Mouse (Mus musculus): ENCODE measurements at regions not wholly inside any gene's neighbourhood (a gene's known extent, or its start where the extent isn't known, plus 50 kb on each side); places are given as distances from the start of the nearest gene placed in this dataset.

- no peaks in the 10 kb centered on the region for H3K27me3 ChIP-seq
- no peaks in the 10 kb centered on the region for H3K9me3 ChIP-seq (replicated peaks)
- H3K4me1 ChIP-seq: no peaks in the 10 kb centered on the region
- no peak overlapping the region for H3K9ac ChIP-seq
- WGBS: 95% methylated on average over 2 of the region's 2 CpGs
- no peaks in the 10 kb centered on the region for H3K36me3 ChIP-seq (ENCODE audit: poor library complexity, severe bottlenecking)
- H3K27ac ChIP-seq: no peak overlapping the region
- H3K4me2 ChIP-seq: no peak overlapping the region
- H3K4me3 ChIP-seq: no peak overlapping the region
- no peak for ATAC-seq
Measured at GRCm38 (mm10) chr16:52980995-52981394, 527.1 kb upstream of the Alcam start.

GRCm38 (mm10) chr16:52972811-52973210, 518.9 kb upstream of the Alcam start:
- no peaks in the 10 kb centered on the region for H3K9me3 ChIP-seq (replicated peaks)
- H3K4me1 ChIP-seq: no peaks in the 10 kb centered on the region
- no peak overlapping the region for H3K27ac ChIP-seq
- no peak; the same call in 1 of the 2 replicates for ATAC-seq
- no peak overlapping the region for H3K9ac ChIP-seq
- no peak overlapping the region for H3K4me3 ChIP-seq
- H3K27me3 ChIP-seq: no peaks in the 10 kb centered on the region
- no peak overlapping the region for H3K4me2 ChIP-seq
- H3K36me3 ChIP-seq (ENCODE audit: poor library complexity, severe bottlenecking): no peaks in the 10 kb centered on the region
- 95% methylated on average over 2 of the region's 2 CpGs for WGBS

DNA sequence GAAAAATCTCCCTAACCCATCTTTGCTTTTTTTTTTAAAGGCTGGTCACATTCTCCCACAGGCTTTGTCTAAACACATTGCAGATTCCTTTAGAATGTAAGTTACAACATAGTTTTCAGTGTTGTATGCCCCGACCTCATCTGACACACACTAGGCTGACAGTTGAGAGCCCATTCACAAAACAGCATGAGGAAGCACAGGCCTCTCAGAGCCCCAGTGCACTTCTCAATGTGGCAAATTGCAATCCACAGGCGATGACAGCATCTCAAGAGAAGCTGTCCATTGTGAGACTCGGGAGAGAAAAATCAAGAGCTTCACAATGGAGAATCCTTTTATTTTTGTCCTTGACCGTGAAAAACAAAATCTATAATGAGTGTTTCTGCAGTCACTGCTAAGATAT, 493.8 kb upstream of the Alcam start:
- H3K9ac ChIP-seq: no peak overlapping the region
- 64% methylated on average over 4 of the region's 4 CpGs for WGBS
- H3K4me3 ChIP-seq: no peak overlapping the region
- no peak for ATAC-seq
- H3K36me3 ChIP-seq (ENCODE audit: poor library complexity, severe bottlenecking): no peaks in the 10 kb centered on the region
- no peak overlapping the region for H3K4me2 ChIP-seq
- H3K4me1 ChIP-seq: no peaks in the 10 kb centered on the region
- no peaks in the 10 kb centered on the region for H3K27me3 ChIP-seq
- no peaks in the 10 kb centered on the region for H3K9me3 ChIP-seq (replicated peaks)
- no peak overlapping the region for H3K27ac ChIP-seq

GRCm38 (mm10) chr16:52934749-52935148, 480.9 kb upstream of the Alcam start:
- H3K27ac ChIP-seq: no peak overlapping the region
- H3K9ac ChIP-seq: no peak overlapping the region
- ATAC-seq: no peak
- no peaks in the 10 kb centered on the region for H3K36me3 ChIP-seq (ENCODE audit: poor library complexity, severe bottlenecking)
- no peak overlapping the region for H3K4me2 ChIP-seq
- no peak overlapping the region for H3K4me3 ChIP-seq
- H3K4me1 ChIP-seq: no peaks in the 10 kb centered on the region
- H3K27me3 ChIP-seq: no peaks in the 10 kb centered on the region
- 21% methylated on average over 1 of the region's 1 CpGs for WGBS
- no peaks in the 10 kb centered on the region for H3K9me3 ChIP-seq (replicated peaks)

GRCm38 (mm10) chr16:52931978-52932377, 478.1 kb upstream of the Alcam start:
- WGBS: 89% methylated on average over 3 of the region's 3 CpGs
- ATAC-seq: no peak
- H3K4me2 ChIP-seq: no peak overlapping the region

GRCm38 (mm10) chr16:52892467-52893255, 438.8 kb upstream of the Alcam start:
- H3K4me3 ChIP-seq: no peak overlapping the region
- ATAC-seq: peak; percentile 96
- no peak overlapping the region for H3K27ac ChIP-seq
- H3K9me3 ChIP-seq (replicated peaks): no peaks in the 10 kb centered on the region
- 67% methylated on average over 14 of the region's 14 CpGs for WGBS
- H3K9ac ChIP-seq: no peak overlapping the region
- H3K4me1 ChIP-seq: no peaks in the 10 kb centered on the region
- H3K27me3 ChIP-seq: no peaks in the 10 kb centered on the region
- no peaks in the 10 kb centered on the region for H3K36me3 ChIP-seq (ENCODE audit: poor library complexity, severe bottlenecking)
- H3K4me2 ChIP-seq: no peak overlapping the region

More at GRCm38 (mm10) chr16:52931978-52932377, 478.1 kb upstream of the Alcam start:
- Histone ChIP-seq H3K4me3 (no peak overlapping the region), H3K4me1 (no peaks in the 10 kb centered on the region), H3K9ac (no peak overlapping the region), H3K36me3 (ENCODE audit: poor library complexity, severe bottlenecking) (no peaks in the 10 kb centered on the region), H3K27me3 (no peaks in the 10 kb centered on the region), H3K27ac (no peak overlapping the region), H3K9me3 (replicated peaks) (no peaks in the 10 kb centered on the region)

DNA sequence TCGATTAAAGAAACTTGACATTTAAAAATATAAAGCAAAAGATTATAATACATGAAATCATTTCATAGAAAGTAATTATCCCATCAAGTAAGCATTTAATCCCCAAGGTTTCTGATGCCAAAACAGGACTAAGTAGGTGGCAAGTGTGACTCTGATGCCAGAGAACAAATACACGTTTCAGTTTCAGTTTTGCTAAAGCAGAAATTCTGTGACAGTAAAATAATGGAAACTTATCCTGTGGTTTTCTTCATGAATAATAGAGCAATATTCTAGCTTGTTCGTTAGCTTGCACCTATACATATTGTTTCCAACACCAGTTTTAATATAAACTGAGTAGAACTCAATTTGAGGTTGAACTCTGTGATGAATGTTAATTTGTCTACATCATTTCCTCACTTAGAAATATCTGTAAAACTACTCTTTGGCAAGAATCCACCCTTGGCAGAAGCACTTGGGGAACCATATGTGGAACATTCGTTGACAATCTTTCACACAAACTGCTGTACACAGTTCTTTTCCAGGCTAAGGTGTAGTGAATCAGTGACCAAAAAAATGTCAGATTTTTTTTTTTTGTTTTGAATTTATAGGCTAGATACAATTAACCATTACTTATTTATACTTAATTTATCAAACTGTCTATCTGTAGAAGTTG, 425.7 kb upstream of the Alcam start:
- ATAC-seq: peak; percentile 53; the same call in 1 of the 2 replicates
- 66% methylated on average over 4 of the region's 4 CpGs for WGBS

DNA sequence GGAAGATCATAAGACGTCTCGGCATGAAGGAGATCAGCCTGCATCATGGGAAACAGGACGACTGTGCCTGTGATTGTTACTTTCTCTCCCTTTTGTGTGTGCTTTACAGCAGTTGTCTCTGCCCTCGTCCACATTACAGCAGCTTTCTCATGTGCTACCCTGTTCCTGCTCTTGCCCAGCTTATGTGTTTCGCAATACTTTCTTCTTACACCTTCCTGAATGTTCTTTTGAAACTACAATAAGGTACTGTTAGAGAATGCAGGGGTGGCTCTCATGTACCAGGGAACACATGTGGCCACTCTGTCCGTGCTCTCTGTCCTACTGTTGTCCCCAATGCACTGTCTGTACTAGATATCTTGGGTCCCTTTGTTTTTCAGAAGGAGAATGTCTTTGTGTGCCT, 414.0 kb upstream of the Alcam start:
- 72% methylated on average over 6 of the region's 6 CpGs for WGBS
- no peak for ATAC-seq
- no peak overlapping the region for H3K9ac ChIP-seq
- no peaks in the 10 kb centered on the region for H3K4me1 ChIP-seq
- no peak overlapping the region for H3K4me3 ChIP-seq
- no peak overlapping the region for H3K27ac ChIP-seq
- H3K4me2 ChIP-seq: no peak overlapping the region
- no peaks in the 10 kb centered on the region for H3K27me3 ChIP-seq
- H3K36me3 ChIP-seq (ENCODE audit: poor library complexity, severe bottlenecking): no peaks in the 10 kb centered on the region
- no peaks in the 10 kb centered on the region for H3K9me3 ChIP-seq (replicated peaks)

More for the DNA sequence above, 425.7 kb upstream of the Alcam start:
- no peak overlapping the region for H3K4me2 ChIP-seq
- no peak overlapping the region for H3K9ac ChIP-seq
- H3K4me3 ChIP-seq: no peak overlapping the region
- H3K27me3 ChIP-seq: no peaks in the 10 kb centered on the region
- no peak overlapping the region for H3K27ac ChIP-seq
- no peaks in the 10 kb centered on the region for H3K36me3 ChIP-seq (ENCODE audit: poor library complexity, severe bottlenecking)
- no peaks in the 10 kb centered on the region for H3K4me1 ChIP-seq
- no peaks in the 10 kb centered on the region for H3K9me3 ChIP-seq (replicated peaks)

- no peak overlapping the region for H3K4me3 ChIP-seq
- no peak overlapping the region for H3K4me2 ChIP-seq
- no peaks in the 10 kb centered on the region for H3K36me3 ChIP-seq (ENCODE audit: poor library complexity, severe bottlenecking)
- H3K27me3 ChIP-seq: no peaks in the 10 kb centered on the region
- H3K4me1 ChIP-seq: no peaks in the 10 kb centered on the region
- ATAC-seq: no peak
- H3K9me3 ChIP-seq (replicated peaks): no peaks in the 10 kb centered on the region
- H3K9ac ChIP-seq: no peak overlapping the region
- H3K27ac ChIP-seq: no peak overlapping the region
- WGBS: 89% methylated on average over 1 of the region's 1 CpGs
Measured at GRCm38 (mm10) chr16:52863554-52863953, 409.7 kb upstream of the Alcam start.

DNA sequence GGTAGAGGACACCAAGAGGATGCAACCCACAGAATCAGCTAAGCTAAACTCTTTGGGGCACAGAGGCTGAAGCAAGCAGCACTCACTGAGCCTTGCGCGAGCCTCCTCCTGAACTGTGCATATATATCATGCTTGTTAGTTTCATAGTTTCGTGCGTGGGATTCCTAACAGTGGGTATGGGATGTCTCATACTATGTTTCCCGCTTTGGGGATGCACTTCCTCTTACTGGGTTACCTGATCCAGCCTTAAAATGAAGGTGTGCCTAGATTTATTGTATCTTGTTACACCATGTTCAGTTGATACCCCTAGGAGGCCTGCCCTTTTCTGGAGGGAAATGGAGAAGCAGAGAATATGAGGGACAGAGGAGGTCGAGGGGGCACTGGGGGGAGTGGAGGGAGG, 407.4 kb upstream of the Alcam start:
- H3K4me3 ChIP-seq: no peak overlapping the region
- no peak for ATAC-seq
- no peak overlapping the region for H3K4me2 ChIP-seq
- no peaks in the 10 kb centered on the region for H3K27me3 ChIP-seq
- no peaks in the 10 kb centered on the region for H3K9me3 ChIP-seq (replicated peaks)
- no peaks in the 10 kb centered on the region for H3K36me3 ChIP-seq (ENCODE audit: poor library complexity, severe bottlenecking)
- H3K9ac ChIP-seq: no peak overlapping the region
- H3K27ac ChIP-seq: no peak overlapping the region
- H3K4me1 ChIP-seq: no peaks in the 10 kb centered on the region
- WGBS: 96% methylated on average over 6 of the region's 6 CpGs

- no peak for ATAC-seq
- 60% methylated on average over 8 of the region's 8 CpGs for WGBS
- H3K9me3 ChIP-seq (replicated peaks): no peaks in the 10 kb centered on the region
Measured at GRCm38 (mm10) chr16:52858441-52859209, 404.8 kb upstream of the Alcam start.

DNA sequence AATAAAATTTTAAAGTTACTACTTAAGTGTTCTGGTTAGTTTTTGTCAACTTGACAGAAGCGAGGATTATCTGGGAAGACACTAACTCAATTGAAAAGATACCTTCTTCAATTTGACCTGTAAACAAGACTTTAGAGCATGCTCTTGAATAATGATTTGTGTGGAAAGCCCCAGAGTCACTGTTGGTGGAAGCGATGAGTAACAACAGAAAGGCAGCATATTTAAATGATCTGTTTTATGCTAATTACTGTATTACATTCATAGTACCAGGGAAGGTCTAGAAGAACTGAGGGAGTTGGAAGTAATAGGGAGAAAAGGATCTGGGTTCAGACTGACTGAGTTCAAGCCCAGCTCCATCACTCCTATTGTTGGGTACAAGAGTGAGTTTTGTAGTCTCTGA, 397.3 kb upstream of the Alcam start:
- 89% methylated on average over 2 of the region's 2 CpGs for WGBS
- Histone ChIP-seq H3K4me1 (no peaks in the 10 kb centered on the region), H3K27me3 (no peaks in the 10 kb centered on the region), H3K9me3 (replicated peaks) (no peaks in the 10 kb centered on the region), H3K36me3 (ENCODE audit: poor library complexity, severe bottlenecking) (no peaks in the 10 kb centered on the region), H3K4me3 (no peak overlapping the region), H3K9ac (no peak overlapping the region), H3K4me2 (no peak overlapping the region), H3K27ac (no peak overlapping the region)
- ATAC-seq: no peak

More at GRCm38 (mm10) chr16:52858441-52859209, 404.8 kb upstream of the Alcam start:
- Histone ChIP-seq H3K4me2 (no peak overlapping the region), H3K9ac (no peak overlapping the region), H3K27me3 (no peaks in the 10 kb centered on the region), H3K27ac (no peak overlapping the region), H3K4me1 (no peaks in the 10 kb centered on the region), H3K36me3 (ENCODE audit: poor library complexity, severe bottlenecking) (no peaks in the 10 kb centered on the region), H3K4me3 (no peak overlapping the region)

Measured in forebrain, embryonic 13.5 days (tissue).